Mouse (Mus musculus) retina, postnatal 7 days (tissue): ENCODE data around the gene Bmp6.

Experiments
- DNase-seq: peaks from one replicate; pipeline ENCODE4 v3.0.0-alpha.2; 2012; ENCODE audit warnings: low read depth, low spot score

The Bmp6 gene

GRCm38 (mm10) chr13:38353420-38354255 lies 8.7 kb downstream of the Bmp6 start:
- no peak for DNase-seq

- no peak for DNase-seq
These were observed 9.4 kb downstream of the Bmp6 start for GRCm38 (mm10) chr13:38354284-38354683.

- no peak for DNase-seq
These were observed 14.1 kb downstream of the Bmp6 start for GRCm38 (mm10) chr13:38359045-38359444.

GRCm38 (mm10) chr13:38362751-38363150 lies 17.8 kb downstream of the Bmp6 start:
- no peak for DNase-seq

- DNase-seq, result no peak
These were observed 19.0 kb downstream of the Bmp6 start for GRCm38 (mm10) chr13:38363869-38364268.

- DNase-seq, result no peak
These were observed 24.7 kb downstream of the Bmp6 start for GRCm38 (mm10) chr13:38369624-38370023.

GRCm38 (mm10) chr13:38376071-38376470 lies 31.2 kb downstream of the Bmp6 start:
- no peak for DNase-seq

- DNase-seq, result no peak
These were observed 32.4 kb downstream of the Bmp6 start for GRCm38 (mm10) chr13:38377355-38377754.

GRCm38 (mm10) chr13:38379806-38380205 lies 34.9 kb downstream of the Bmp6 start:
- no peak for DNase-seq

- no peak for DNase-seq
These were observed 41.2 kb downstream of the Bmp6 start for GRCm38 (mm10) chr13:38386035-38386559.

GRCm38 (mm10) chr13:38387453-38388040 lies 42.6 kb downstream of the Bmp6 start:
- no peak for DNase-seq

- DNase-seq, result no peak
These were observed 48.5 kb downstream of the Bmp6 start for GRCm38 (mm10) chr13:38393444-38393843.

GRCm38 (mm10) chr13:38395026-38395425 lies 50.1 kb downstream of the Bmp6 start:
- DNase-seq, result no peak

- no peak for DNase-seq
These were observed 52.2 kb downstream of the Bmp6 start for GRCm38 (mm10) chr13:38397007-38397545.

GRCm38 (mm10) chr13:38398658-38399057 lies 53.8 kb downstream of the Bmp6 start:
- DNase-seq, result no peak

- no peak for DNase-seq
These were observed 55.8 kb downstream of the Bmp6 start for GRCm38 (mm10) chr13:38400662-38401061.

GRCm38 (mm10) chr13:38407611-38408315 lies 62.9 kb downstream of the Bmp6 start:
- no peak for DNase-seq

GRCm38 (mm10) chr13:38408636-38409035 lies 63.7 kb downstream of the Bmp6 start:
- no peak for DNase-seq

GRCm38 (mm10) chr13:38410322-38410865 lies 65.5 kb downstream of the Bmp6 start:
- DNase-seq, result no peak

- no peak for DNase-seq
These were observed 74.9 kb downstream of the Bmp6 start for GRCm38 (mm10) chr13:38419781-38420180.

- no peak for DNase-seq
These were observed 77.6 kb downstream of the Bmp6 start for GRCm38 (mm10) chr13:38422491-38422890.

GRCm38 (mm10) chr13:38425294-38425693 lies 80.4 kb downstream of the Bmp6 start:
- no peak for DNase-seq
